Mouse (Mus musculus) heart, embryonic 13.5 days (tissue): ENCODE data around the gene Gm10300. TPM values are rescaled to one million over a fixed set of nuclear protein-coding genes. Genes with fewer than 3 reads are reported as not detected.

Experiments used
- ATAC-seq: fragments of 200-750 bp; cut with Nextera tagmentation; 2 replicates; pipeline ENCODE4 v1.8.0; 2017; ENCODE audit warnings: moderate TSS enrichment; ENCODE audit not compliant: insufficient number of reproducible peaks, low FRiP score, low TSS enrichment; ENCODE audit errors: extremely low read depth
- H3K27ac ChIP-seq: fragments of 300-500 bp; sonication (generic); replicated peaks from 2 replicates; pipeline ENCODE4 v1.5.1; 2015; ENCODE audit warnings: moderate library complexity, mild to moderate bottlenecking, inconsistent platforms
- H3K27me3 ChIP-seq: fragments of 300-500 bp; sonication (generic); replicated peaks from 2 replicates; pipeline ENCODE4 v1.6.1; 2015; ENCODE audit warnings: mild to moderate bottlenecking, inconsistent platforms
- H3K36me3 ChIP-seq: fragments of 300-500 bp; sonication (generic); 2 replicates; pipeline ENCODE4 v1.6.1; 2015; ENCODE audit warnings: mild to moderate bottlenecking, inconsistent platforms
- H3K4me1 ChIP-seq: fragments of 300-500 bp; sonication (generic); 2 replicates; pipeline ENCODE4 v1.6.1; 2015; ENCODE audit warnings: inconsistent platforms
- H3K4me2 ChIP-seq: fragments of 300-500 bp; sonication (generic); 2 replicates; pipeline ENCODE4 v1.6.1; 2015; ENCODE audit warnings: inconsistent platforms, mild to moderate bottlenecking, moderate library complexity
- H3K4me3 ChIP-seq: fragments of 300-500 bp; sonication (generic); 2 replicates; pipeline ENCODE4 v1.5.1; 2015; ENCODE audit warnings: moderate library complexity, mild to moderate bottlenecking, inconsistent platforms
- H3K9ac ChIP-seq: fragments of 300-500 bp; sonication (generic); 2 replicates; pipeline ENCODE4 v1.6.1; 2015; ENCODE audit warnings: inconsistent platforms, mild to moderate bottlenecking, moderate library complexity
- H3K9me3 ChIP-seq: fragments of 300-500 bp; sonication (generic); 2 replicates; pipeline ENCODE4 v1.6.1; 2016; ENCODE audit warnings: inconsistent platforms
- WGBS: fragments of 180-500 bp; shearing (Covaris S2); methylation state at CpG from one replicate; pipeline ENCODE4 v1.1.7; 2015; ENCODE audit warnings: mixed read lengths; 5-methylcytosine and 5-hydroxymethylcytosine counted together
- polyA plus RNA-seq: library from polyadenylated mRNA; unstranded; fragments of >200 nt; fragmentation: Nextera tagmentation; extraction: Ambion mirVana; gene quantifications from 2 replicates; pipeline ENCODE4 v1.2.1, GENCODE M21; 2015

Gm10300 gene
- polyA plus RNA-seq, 1 experiment from 2014 or later: 0.13 TPM

GRCm38 (mm10) chr4:132038809-132039208 lies 35.7 kb upstream of the Gm10300 start:
- H3K4me1 ChIP-seq: peaks cover 53% of the 10 kb centered on the region
- no peaks in the 10 kb centered on the region for H3K9me3 ChIP-seq
- WGBS: 74% methylated on average over 2 of the region's 2 CpGs
- H3K4me3 ChIP-seq: peak overlapping the region; percentile 5; the same call in 1 of the 2 replicates
- H3K4me2 ChIP-seq: peak overlapping the region; percentile 37
- no peaks in the 10 kb centered on the region for H3K36me3 ChIP-seq
- ATAC-seq: no peak
- H3K27me3 ChIP-seq: no peaks in the 10 kb centered on the region
- H3K9ac ChIP-seq: no peak overlapping the region
- 0 out of 2 replicates have a peak overlapping the region, but pooled peaks have one; percentile 26 for H3K27ac ChIP-seq

- H3K4me1 ChIP-seq: peaks cover 61% of the 10 kb centered on the region
- H3K4me2 ChIP-seq: peak overlapping the region; percentile 37
- H3K27ac ChIP-seq: peak overlapping the region; percentile 30
- 85% methylated on average over 2 of the region's 2 CpGs for WGBS
- H3K27me3 ChIP-seq: no peaks in the 10 kb centered on the region
- peak overlapping the region; percentile 8; the same call in 1 of the 2 replicates for H3K4me3 ChIP-seq
- H3K9me3 ChIP-seq: no peaks in the 10 kb centered on the region
- no peak overlapping the region for H3K9ac ChIP-seq
- no peak; the same call in 1 of the 2 replicates for ATAC-seq
- H3K36me3 ChIP-seq: no peaks in the 10 kb centered on the region
Measured at GRCm38 (mm10) chr4:132039521-132039920, 35.0 kb upstream of the Gm10300 start.

GRCm38 (mm10) chr4:132039975-132040645 lies 34.4 kb upstream of the Gm10300 start:
- H3K4me1 ChIP-seq: peaks cover 61% of the 10 kb centered on the region
- 64% methylated on average over 8 of the region's 8 CpGs for WGBS
- peak overlapping the region; percentile 14; the same call in 1 of the 2 replicates for H3K9ac ChIP-seq
- H3K36me3 ChIP-seq: no peaks in the 10 kb centered on the region
- H3K9me3 ChIP-seq: no peaks in the 10 kb centered on the region
- ATAC-seq: no peak
- H3K27ac ChIP-seq: peak overlapping the region; percentile 30
- H3K4me2 ChIP-seq: peak overlapping the region; percentile 37
- H3K4me3 ChIP-seq: peak overlapping the region; percentile 8; the same call in 1 of the 2 replicates
- no peaks in the 10 kb centered on the region for H3K27me3 ChIP-seq

GRCm38 (mm10) chr4:132041471-132042332 lies 32.8 kb upstream of the Gm10300 start:
- peak; percentile 63; the same call in 1 of the 2 replicates for ATAC-seq
- no peak overlapping the region for H3K4me3 ChIP-seq
- no peaks in the 10 kb centered on the region for H3K27me3 ChIP-seq
- H3K9ac ChIP-seq: no peak overlapping the region
- no peaks in the 10 kb centered on the region for H3K36me3 ChIP-seq
- H3K9me3 ChIP-seq: no peaks in the 10 kb centered on the region
- H3K4me1 ChIP-seq: peaks cover 52% of the 10 kb centered on the region
- peak overlapping the region; percentile 37 for H3K4me2 ChIP-seq
- WGBS: 79% methylated on average over 6 of the region's 6 CpGs
- H3K27ac ChIP-seq: no peak overlapping the region

- no peak for ATAC-seq
- Histone ChIP-seq H3K27ac (no peak overlapping the region), H3K9ac (no peak overlapping the region), H3K36me3 (no peaks in the 10 kb centered on the region), H3K9me3 (no peaks in the 10 kb centered on the region), H3K4me2 (peak overlapping the region; percentile 32), H3K27me3 (no peaks in the 10 kb centered on the region), H3K4me3 (no peak overlapping the region), H3K4me1 (peaks cover 39% of the 10 kb centered on the region)
- WGBS: 76% methylated on average over 3 of the region's 3 CpGs
Measured at GRCm38 (mm10) chr4:132043726-132044125, 30.8 kb upstream of the Gm10300 start.

- H3K36me3 ChIP-seq: no peaks in the 10 kb centered on the region
- peak overlapping the region; percentile 95 for H3K4me3 ChIP-seq
- peak overlapping the region; percentile 86 for H3K27ac ChIP-seq
- H3K4me2 ChIP-seq: peak overlapping the region; percentile 80
- ATAC-seq: peak; percentile 37; the same call in 1 of the 2 replicates
- no peaks in the 10 kb centered on the region for H3K27me3 ChIP-seq
- WGBS: under 1% methylated on average over 79 of the region's 95 CpGs
- H3K4me1 ChIP-seq: peaks cover 43% of the 10 kb centered on the region
- H3K9ac ChIP-seq: peak overlapping the region; percentile 95
- H3K9me3 ChIP-seq: no peaks in the 10 kb centered on the region
Measured at GRCm38 (mm10) chr4:132048011-132048991, 26.2 kb upstream of the Gm10300 start.

- H3K36me3 ChIP-seq: no peaks in the 10 kb centered on the region
- WGBS: 0% methylated on average over 25 of the region's 46 CpGs
- peaks cover 36% of the 10 kb centered on the region for H3K4me1 ChIP-seq
- H3K4me2 ChIP-seq: peak overlapping the region; percentile 80
- no peaks in the 10 kb centered on the region for H3K27me3 ChIP-seq
- no peaks in the 10 kb centered on the region for H3K9me3 ChIP-seq
- peak overlapping the region; percentile 95 for H3K9ac ChIP-seq
- H3K27ac ChIP-seq: peak overlapping the region; percentile 86
- peak; percentile 94 for ATAC-seq
- H3K4me3 ChIP-seq: peak overlapping the region; percentile 95
Measured at GRCm38 (mm10) chr4:132048995-132049404, 25.5 kb upstream of the Gm10300 start.

GRCm38 (mm10) chr4:132049549-132050200 lies 24.8 kb upstream of the Gm10300 start:
- Histone ChIP-seq H3K27me3 (no peaks in the 10 kb centered on the region), H3K9me3 (no peaks in the 10 kb centered on the region), H3K9ac (peak overlapping the region; percentile 95), H3K4me1 (peaks cover 31% of the 10 kb centered on the region), H3K4me3 (peak overlapping the region; percentile 95), H3K4me2 (peak overlapping the region; percentile 80), H3K27ac (peak overlapping the region; percentile 58), H3K36me3 (no peaks in the 10 kb centered on the region)
- ATAC-seq: no peak
- WGBS: 11% methylated on average over 14 of the region's 15 CpGs

GRCm38 (mm10) chr4:132051321-132052275 lies 22.9 kb upstream of the Gm10300 start:
- Histone ChIP-seq H3K4me3 (no peak overlapping the region), H3K9ac (peak overlapping the region; percentile 29; the same call in 1 of the 2 replicates), H3K27me3 (no peaks in the 10 kb centered on the region), H3K36me3 (no peaks in the 10 kb centered on the region), H3K9me3 (no peaks in the 10 kb centered on the region), H3K4me1 (peaks cover 38% of the 10 kb centered on the region), H3K27ac (no peak overlapping the region), H3K4me2 (peak overlapping the region; percentile 29; the same call in 1 of the 2 replicates)
- no peak for ATAC-seq
- WGBS: 62% methylated on average over 10 of the region's 10 CpGs
